Mouse (Mus musculus): ENCODE results near the gene Prg3. TPM values are rescaled to one million over a fixed set of nuclear protein-coding genes. Genes with fewer than 3 reads are reported as not detected.

Gene Prg3
- polyA plus RNA-seq, 1 experiment = 0.88 TPM

DNA sequence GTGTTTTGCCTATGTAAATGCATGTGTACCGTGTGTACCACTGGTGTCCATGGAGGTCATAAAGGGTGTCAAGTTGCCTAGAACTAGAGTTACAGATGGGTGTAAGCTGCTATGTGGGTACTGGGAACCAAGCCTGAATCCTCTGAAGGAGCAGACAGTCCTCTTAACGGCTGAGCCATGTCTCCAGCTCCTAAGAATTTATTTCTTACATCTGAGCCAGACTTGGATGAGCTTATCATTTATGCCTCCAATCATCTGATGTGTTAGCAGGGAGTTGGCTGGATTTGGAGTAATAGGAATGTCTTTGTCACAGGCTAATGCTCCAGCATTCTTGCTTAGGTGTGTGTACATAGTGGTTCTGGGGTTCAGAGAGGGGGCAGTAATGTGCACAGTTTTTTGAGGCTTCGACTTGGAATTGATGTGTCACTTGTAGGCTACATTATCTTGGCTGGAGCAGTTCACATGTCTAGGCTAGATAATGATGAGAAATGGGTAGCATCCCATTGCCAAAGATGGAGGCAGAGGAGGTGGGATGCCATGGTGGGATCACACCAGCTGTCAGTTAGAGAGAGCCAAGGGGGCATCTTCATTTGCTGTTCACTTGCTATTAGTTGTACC, 40.8 kb upstream of the Prg3 start:
- H3K4me1 ChIP-seq (replicated peaks; ENCODE audit: control insufficient read depth, insufficient read depth, low read length) = no peaks in the 10 kb centered on the region
- 94% methylated on average over 3 of the region's 3 CpGs for WGBS
- no peaks in the 10 kb centered on the region for H3K27me3 ChIP-seq (ENCODE audit: control insufficient read depth, insufficient read depth, low read length)
- TF ChIP-seq CTCF (IDR thresholded peaks at IDR 0.05; ENCODE audit: borderline replicate concordance, control insufficient read depth, extremely low read depth, insufficient read depth, low read length, poor library complexity) (no peak), POLR2A (IDR thresholded peaks at IDR 0.05; ENCODE audit: control insufficient read depth, extremely low read depth, insufficient read depth, low read length, poor library complexity) (no peak)
- H3K4me3 ChIP-seq (ENCODE audit: control insufficient read depth, insufficient read depth, low read length) = no peak overlapping the region
- peaks cover 46% of the 10 kb centered on the region for H3K36me3 ChIP-seq (ENCODE audit: control insufficient read depth, insufficient read depth, low read length)
- no peak for DNase-seq
- no peak overlapping the region for H3K27ac ChIP-seq (ENCODE audit: control insufficient read depth, insufficient read depth, low read length)

DNA sequence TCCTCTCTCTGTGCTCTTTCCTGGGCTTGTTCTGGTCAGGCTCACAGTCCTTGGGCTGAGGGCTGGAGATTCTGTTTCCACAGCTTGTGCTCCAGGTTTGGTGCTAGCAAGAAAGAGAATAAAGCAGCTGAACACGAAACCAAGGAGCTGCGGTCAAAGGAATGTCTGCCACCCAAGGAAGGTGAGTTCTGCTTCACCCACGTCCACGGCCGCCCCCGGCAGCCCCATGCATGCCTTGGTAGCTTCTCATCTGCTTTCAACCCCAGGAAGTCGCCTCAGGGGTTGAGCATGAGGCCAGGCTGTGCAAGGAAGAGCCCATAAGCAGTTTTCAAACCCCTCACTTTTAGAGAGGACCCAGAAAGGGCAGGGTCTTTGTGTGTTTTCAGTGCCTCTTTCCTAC, 39.8 kb upstream of the Prg3 start:
- TF ChIP-seq POLR2A (IDR thresholded peaks at IDR 0.05; ENCODE audit: control insufficient read depth, extremely low read depth, insufficient read depth, low read length, poor library complexity) (no peak), CTCF (IDR thresholded peaks at IDR 0.05; ENCODE audit: borderline replicate concordance, control insufficient read depth, extremely low read depth, insufficient read depth, low read length, poor library complexity) (no peak)
- Histone ChIP-seq H3K27me3 (ENCODE audit: control insufficient read depth, insufficient read depth, low read length) (no peaks in the 10 kb centered on the region), H3K27ac (ENCODE audit: control insufficient read depth, insufficient read depth, low read length) (no peak overlapping the region), H3K36me3 (ENCODE audit: control insufficient read depth, insufficient read depth, low read length) (peaks cover 46% of the 10 kb centered on the region), H3K4me1 (replicated peaks; ENCODE audit: control insufficient read depth, insufficient read depth, low read length) (no peaks in the 10 kb centered on the region), H3K4me3 (ENCODE audit: control insufficient read depth, insufficient read depth, low read length) (no peak overlapping the region)
- no peak for DNase-seq
- 96% methylated on average over 7 of the region's 7 CpGs for WGBS

DNA sequence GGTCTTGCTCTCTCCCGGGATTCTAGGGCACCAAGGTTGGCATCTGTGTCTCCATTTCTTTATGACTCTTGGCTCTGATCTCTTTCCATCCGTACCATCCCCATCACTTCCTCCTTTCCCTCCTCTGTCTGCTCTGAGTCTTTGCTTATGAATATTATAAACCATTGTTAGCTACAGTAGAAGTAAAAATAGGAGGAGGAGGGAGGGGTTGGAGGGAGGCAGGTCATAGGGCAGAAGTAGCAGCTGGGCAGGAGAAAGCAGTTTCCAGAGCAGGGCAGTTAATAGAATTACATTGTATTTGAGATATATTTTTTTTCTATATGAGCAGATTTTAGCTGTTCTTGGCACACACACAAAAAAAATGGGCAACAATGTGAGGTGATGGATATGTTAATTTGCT, 39.3 kb upstream of the Prg3 start:
- H3K27me3 ChIP-seq (ENCODE audit: control insufficient read depth, insufficient read depth, low read length) = no peaks in the 10 kb centered on the region
- peaks cover 46% of the 10 kb centered on the region for H3K36me3 ChIP-seq (ENCODE audit: control insufficient read depth, insufficient read depth, low read length)
- no peak overlapping the region for H3K27ac ChIP-seq (ENCODE audit: control insufficient read depth, insufficient read depth, low read length)
- TF ChIP-seq CTCF (IDR thresholded peaks at IDR 0.05; ENCODE audit: borderline replicate concordance, control insufficient read depth, extremely low read depth, insufficient read depth, low read length, poor library complexity) (no peak), POLR2A (IDR thresholded peaks at IDR 0.05; ENCODE audit: control insufficient read depth, extremely low read depth, insufficient read depth, low read length, poor library complexity) (no peak)
- H3K4me3 ChIP-seq (ENCODE audit: control insufficient read depth, insufficient read depth, low read length) = no peak overlapping the region
- H3K4me1 ChIP-seq (replicated peaks; ENCODE audit: control insufficient read depth, insufficient read depth, low read length) = no peaks in the 10 kb centered on the region
- 91% methylated on average over 2 of the region's 2 CpGs for WGBS
- no peak for DNase-seq

GRCm38 (mm10) chr2:84951027-84951426, 37.0 kb upstream of the Prg3 start:
- WGBS = 96% methylated on average over 8 of the region's 8 CpGs
- Histone ChIP-seq H3K27me3 (ENCODE audit: control insufficient read depth, insufficient read depth, low read length) (no peaks in the 10 kb centered on the region), H3K4me3 (ENCODE audit: control insufficient read depth, insufficient read depth, low read length) (no peak overlapping the region), H3K4me1 (replicated peaks; ENCODE audit: control insufficient read depth, insufficient read depth, low read length) (no peaks in the 10 kb centered on the region), H3K27ac (ENCODE audit: control insufficient read depth, insufficient read depth, low read length) (no peak overlapping the region), H3K36me3 (ENCODE audit: control insufficient read depth, insufficient read depth, low read length) (peaks cover 52% of the 10 kb centered on the region)
- TF ChIP-seq POLR2A (IDR thresholded peaks at IDR 0.05; ENCODE audit: control insufficient read depth, extremely low read depth, insufficient read depth, low read length, poor library complexity) (no peak), CTCF (IDR thresholded peaks at IDR 0.05; ENCODE audit: borderline replicate concordance, control insufficient read depth, extremely low read depth, insufficient read depth, low read length, poor library complexity) (no peak)
- DNase-seq = no peak

DNA sequence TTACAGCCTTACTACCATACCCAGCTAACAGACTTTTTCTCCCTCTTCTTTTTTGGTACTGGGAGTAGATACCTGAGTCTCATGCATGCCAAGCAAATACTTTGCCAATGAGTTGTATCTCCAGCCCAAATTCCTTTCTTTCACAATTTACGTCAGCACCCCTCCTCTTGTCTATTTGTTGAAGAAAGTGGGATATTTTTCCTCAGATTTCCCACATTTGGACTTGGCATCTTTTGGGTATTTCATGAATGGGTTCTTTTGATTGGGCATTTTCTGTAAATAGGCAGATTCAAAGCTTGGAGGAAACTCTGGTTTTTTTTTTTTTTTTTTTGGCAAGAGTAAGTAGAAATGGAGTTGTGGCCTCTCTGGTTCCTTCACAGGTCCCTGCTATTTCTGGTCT, 35.8 kb upstream of the Prg3 start:
- Histone ChIP-seq H3K27ac (ENCODE audit: control insufficient read depth, insufficient read depth, low read length) (no peak overlapping the region), H3K27me3 (ENCODE audit: control insufficient read depth, insufficient read depth, low read length) (no peaks in the 10 kb centered on the region), H3K4me1 (replicated peaks; ENCODE audit: control insufficient read depth, insufficient read depth, low read length) (no peaks in the 10 kb centered on the region), H3K36me3 (ENCODE audit: control insufficient read depth, insufficient read depth, low read length) (peaks cover 51% of the 10 kb centered on the region), H3K4me3 (ENCODE audit: control insufficient read depth, insufficient read depth, low read length) (no peak overlapping the region)
- TF ChIP-seq CTCF (IDR thresholded peaks at IDR 0.05; ENCODE audit: borderline replicate concordance, control insufficient read depth, extremely low read depth, insufficient read depth, low read length, poor library complexity) (no peak), POLR2A (IDR thresholded peaks at IDR 0.05; ENCODE audit: control insufficient read depth, extremely low read depth, insufficient read depth, low read length, poor library complexity) (no peak)
- DNase-seq = no peak
- 96% methylated on average over 1 of the region's 1 CpGs for WGBS

DNA sequence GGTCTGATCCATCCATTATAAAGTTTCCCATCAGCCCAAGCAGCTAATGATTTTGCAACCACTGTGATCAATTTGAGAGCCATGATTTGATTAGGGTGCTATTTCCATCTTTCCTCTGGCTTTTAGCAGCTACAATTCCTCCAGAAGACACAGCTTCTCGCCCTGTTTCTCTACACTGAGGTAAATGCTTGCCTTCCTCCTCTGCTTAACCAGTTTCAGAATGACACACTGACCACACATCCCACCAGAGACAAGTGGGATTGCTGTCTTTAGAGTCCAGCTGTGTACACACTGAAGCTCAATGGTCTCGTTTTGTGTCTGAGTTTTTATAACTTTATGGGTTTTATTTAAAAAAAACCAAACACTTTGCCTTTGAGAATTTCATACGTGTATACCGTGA, 35.3 kb upstream of the Prg3 start:
- Histone ChIP-seq H3K4me1 (replicated peaks; ENCODE audit: control insufficient read depth, insufficient read depth, low read length) (no peaks in the 10 kb centered on the region), H3K36me3 (ENCODE audit: control insufficient read depth, insufficient read depth, low read length) (peaks cover 48% of the 10 kb centered on the region), H3K4me3 (ENCODE audit: control insufficient read depth, insufficient read depth, low read length) (no peak overlapping the region), H3K27ac (ENCODE audit: control insufficient read depth, insufficient read depth, low read length) (no peak overlapping the region), H3K27me3 (ENCODE audit: control insufficient read depth, insufficient read depth, low read length) (no peaks in the 10 kb centered on the region)
- WGBS = 91% methylated on average over 4 of the region's 4 CpGs
- DNase-seq = no peak
- TF ChIP-seq CTCF (IDR thresholded peaks at IDR 0.05; ENCODE audit: borderline replicate concordance, control insufficient read depth, extremely low read depth, insufficient read depth, low read length, poor library complexity) = no peak
- TF ChIP-seq POLR2A (IDR thresholded peaks at IDR 0.05; ENCODE audit: control insufficient read depth, extremely low read depth, insufficient read depth, low read length, poor library complexity) = no peak

- Histone ChIP-seq H3K4me3 (ENCODE audit: control insufficient read depth, insufficient read depth, low read length) (no peak overlapping the region), H3K4me1 (replicated peaks; ENCODE audit: control insufficient read depth, insufficient read depth, low read length) (no peaks in the 10 kb centered on the region), H3K27ac (ENCODE audit: control insufficient read depth, insufficient read depth, low read length) (no peak overlapping the region), H3K36me3 (ENCODE audit: control insufficient read depth, insufficient read depth, low read length) (peaks cover 32% of the 10 kb centered on the region), H3K27me3 (ENCODE audit: control insufficient read depth, insufficient read depth, low read length) (no peaks in the 10 kb centered on the region)
- WGBS = 92% methylated on average over 9 of the region's 9 CpGs
- no peak for TF ChIP-seq CTCF (IDR thresholded peaks at IDR 0.05; ENCODE audit: borderline replicate concordance, control insufficient read depth, extremely low read depth, insufficient read depth, low read length, poor library complexity)
- no peak for TF ChIP-seq POLR2A (IDR thresholded peaks at IDR 0.05; ENCODE audit: control insufficient read depth, extremely low read depth, insufficient read depth, low read length, poor library complexity)
- no peak for DNase-seq
These were observed 32.6 kb upstream of the Prg3 start for GRCm38 (mm10) chr2:84955435-84955834.

Measured in thymus, adult 2 months (tissue).